Mouse (Mus musculus): ENCODE data around the gene Dph1.

The Dph1 gene

GRCm38 (mm10) chr11:75190905-75191441 lies at the start of gene Dph1:
Gene Dph1 (minus strand): TSS chr11:75191241.
- in situ Hi-C loops (cut with MboI) = loop anchor here (5.0 kb wide), 1 partner anchor 96 kb away; no protein-coding TSS in a partner anchor

GRCm38 (mm10) chr11:75240158-75240934 lies 49.3 kb upstream of the Dph1 start:
- in situ Hi-C loops (cut with MboI) = no loop called here

DNA sequence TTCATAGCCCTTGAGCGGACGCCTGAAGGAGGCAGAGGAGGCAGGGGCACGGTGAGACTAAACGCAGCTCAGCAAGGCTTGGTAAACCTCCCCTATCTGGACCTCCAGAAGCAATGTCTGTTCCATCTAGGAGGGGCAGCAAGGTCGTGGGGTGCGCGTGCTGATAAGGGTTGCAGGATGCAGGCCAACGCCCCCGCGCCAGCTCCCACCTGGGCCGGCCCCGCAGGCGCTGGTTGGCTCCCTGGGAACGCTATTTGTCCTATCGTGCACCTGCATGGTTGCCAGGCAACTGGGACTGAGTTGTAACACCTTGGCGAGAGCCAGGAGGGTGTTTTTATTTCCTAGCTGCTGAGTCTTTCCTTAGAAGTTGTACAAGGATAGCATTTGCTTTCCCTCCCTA lies 43.7 kb upstream of the Dph1 start:
- in situ Hi-C loops (cut with MboI) = no loop called here

DNA sequence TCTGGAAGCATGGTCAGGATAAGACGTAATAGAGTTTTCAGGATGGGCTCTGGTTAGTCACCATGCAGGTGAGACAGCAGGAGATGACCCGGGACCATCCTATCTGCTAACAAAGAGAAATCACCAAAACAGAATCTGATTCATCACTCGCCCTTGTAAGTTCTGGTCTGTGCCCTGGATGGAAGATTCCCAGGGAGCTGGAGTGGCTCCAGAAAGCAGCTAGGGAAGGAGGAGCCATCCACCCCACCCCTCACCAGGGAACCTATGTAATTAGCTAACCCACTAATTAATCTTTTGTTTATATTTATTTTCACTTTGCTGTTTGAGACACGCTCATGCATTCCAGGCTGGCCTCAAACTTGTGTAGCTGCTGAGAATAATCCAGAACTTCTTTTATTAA lies 41.4 kb upstream of the Dph1 start:
- in situ Hi-C loops (cut with MboI) = no loop called here

DNA sequence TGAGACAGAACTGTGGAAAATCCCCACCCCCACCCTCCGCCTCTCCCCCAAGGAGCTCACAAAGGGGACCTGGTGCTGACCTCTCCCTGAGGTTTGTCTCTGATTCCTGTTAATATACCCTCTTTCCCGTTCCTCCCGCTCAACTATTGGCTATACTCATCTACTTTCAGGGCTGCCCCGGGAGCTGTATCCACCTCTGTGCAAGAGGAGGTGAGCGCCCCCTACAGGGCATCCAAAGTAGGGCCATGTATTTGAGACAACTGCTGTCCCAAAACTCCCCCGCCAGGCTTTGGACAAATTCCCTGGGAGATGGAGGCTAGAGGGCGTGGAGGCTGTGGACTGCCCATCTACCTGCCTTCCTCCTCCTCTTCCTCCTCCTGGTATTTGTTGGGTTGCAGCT lies 40.7 kb upstream of the Dph1 start:
- in situ Hi-C loops (cut with MboI) = no loop called here

DNA sequence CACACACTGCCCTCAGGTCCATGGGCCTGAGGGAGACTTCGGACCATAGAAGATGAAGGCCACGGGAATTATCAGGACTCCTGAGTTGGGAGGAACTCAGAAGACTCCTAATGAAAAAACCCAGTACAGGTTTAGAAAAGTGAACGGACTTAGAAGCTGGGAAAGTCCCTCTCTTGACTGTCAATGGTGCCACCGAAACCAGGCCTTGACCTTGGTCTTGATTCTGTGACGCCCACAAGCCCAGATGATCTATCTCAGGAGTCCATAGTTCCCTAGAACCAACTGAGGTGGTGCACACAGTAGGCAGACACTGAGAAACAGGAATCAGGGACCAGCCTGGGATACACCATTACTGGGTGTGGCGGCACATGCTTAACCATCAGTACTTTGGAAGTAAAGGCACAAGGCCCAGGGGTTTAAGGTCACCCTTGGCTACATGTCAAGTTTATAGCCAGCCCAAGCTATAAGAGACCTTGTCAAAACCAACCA lies 39.3 kb upstream of the Dph1 start:
- in situ Hi-C loops (cut with MboI) = no loop called here

DNA sequence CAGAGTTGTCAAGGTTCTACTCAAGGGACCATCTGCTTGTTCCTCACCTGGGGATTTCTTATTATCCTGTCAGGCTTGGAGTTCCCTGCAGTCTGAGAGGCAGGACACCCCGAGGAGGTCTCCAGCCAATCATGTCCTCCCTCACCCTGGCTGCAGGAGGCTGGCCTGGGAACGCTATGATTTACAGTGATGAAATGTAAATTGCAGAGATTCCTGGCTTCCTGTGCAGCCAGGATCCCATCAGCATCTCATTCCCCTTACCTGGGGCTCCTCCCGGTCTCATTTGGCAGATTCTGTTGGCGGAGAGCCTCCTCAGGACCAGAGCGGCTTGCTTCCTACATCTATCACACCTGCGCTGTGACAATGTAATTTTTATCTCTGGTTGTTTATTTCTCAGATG lies 38.2 kb upstream of the Dph1 start:
- in situ Hi-C loops (cut with MboI) = no loop called here

DNA sequence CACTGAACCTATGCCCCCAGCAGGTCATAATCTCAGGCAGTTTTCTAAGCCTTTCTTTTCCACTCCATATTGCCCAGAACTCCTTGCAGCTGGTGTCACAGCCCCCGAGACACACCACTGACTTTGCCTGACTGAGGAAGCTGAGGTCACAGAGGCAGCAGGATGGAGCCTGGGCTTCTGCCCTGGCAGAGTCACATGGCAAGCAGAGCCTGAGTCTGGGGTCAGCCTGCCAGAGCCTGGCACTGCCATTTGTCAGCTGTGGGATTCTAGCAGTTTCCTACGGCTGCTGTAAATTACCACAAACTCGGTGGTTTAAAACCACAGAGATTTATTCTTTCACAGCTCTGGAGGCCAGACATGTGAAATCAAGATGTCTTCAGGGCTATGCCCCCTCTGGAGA lies 36.6 kb upstream of the Dph1 start:
- in situ Hi-C loops (cut with MboI) = no loop called here

DNA sequence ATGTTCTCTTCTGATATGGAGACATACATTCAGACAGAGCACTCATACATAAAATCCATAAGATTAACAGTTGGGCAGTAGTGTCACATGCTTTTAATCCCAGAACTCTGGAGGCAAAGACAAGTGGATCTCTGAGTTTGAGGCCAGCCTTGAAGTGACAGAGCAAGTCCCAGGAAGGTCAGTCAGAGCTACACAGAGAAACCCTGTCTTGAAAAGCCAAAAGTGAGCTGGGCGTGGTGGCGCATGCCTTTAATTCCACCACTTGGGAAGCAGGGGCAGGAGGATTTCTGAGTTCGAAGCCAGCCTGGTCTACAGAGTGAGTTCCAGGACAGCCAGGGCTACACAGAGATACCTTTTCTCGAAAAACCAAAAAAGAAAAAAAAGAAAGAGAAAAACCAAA lies 33.8 kb upstream of the Dph1 start:
- in situ Hi-C loops (cut with MboI) = no loop called here

DNA sequence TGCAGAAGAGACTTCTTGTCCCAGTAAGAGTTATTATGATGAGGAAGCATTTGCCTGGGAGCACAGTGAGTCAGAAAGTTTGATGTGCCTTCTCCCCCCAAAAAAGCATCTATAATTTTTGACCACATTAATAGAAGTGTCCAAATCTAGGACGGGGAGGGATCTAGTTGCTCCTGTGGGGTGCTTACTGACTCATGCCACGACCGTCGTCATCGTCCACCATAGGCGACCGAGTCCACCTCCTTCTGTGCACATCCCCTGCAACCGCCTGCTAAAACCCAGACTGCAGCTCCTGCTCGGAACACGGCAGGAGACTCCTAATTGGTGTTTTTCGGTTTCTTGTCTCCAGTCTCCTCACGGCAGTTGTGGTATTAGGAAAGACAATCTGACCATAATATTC lies 33.0 kb upstream of the Dph1 start:
- in situ Hi-C loops (cut with MboI) = no loop called here

DNA sequence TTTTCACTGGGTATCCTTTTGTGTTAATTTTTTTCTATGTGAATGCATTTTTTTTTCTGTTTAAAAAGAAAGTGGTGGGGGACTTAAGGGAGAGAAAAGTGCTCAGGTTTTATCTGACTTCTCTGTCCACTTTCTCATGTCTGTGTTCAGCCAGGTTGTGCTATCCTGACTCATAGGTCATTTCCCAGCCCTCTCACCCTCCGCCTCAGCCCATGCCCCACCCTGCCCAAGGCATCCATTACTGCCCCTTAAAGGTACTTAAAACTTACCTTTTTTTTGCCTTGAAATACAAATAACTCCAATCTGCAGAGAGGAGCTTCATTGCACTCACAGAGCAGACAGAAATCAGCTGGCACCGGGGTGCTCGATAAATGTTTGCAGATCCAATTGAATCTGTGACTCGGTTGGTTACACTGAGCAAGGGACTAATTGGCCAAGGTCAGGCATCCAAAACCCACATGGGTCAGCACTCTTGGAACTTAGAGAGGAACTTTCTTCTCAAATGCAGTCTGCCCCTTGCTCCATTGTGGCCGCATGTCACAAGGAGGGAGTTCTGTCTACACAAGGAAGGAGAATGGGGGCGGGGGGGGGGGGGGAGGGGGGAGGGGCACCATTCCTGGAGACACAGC lies 29.6 kb upstream of the Dph1 start:
- in situ Hi-C loops (cut with MboI) = no loop called here

DNA sequence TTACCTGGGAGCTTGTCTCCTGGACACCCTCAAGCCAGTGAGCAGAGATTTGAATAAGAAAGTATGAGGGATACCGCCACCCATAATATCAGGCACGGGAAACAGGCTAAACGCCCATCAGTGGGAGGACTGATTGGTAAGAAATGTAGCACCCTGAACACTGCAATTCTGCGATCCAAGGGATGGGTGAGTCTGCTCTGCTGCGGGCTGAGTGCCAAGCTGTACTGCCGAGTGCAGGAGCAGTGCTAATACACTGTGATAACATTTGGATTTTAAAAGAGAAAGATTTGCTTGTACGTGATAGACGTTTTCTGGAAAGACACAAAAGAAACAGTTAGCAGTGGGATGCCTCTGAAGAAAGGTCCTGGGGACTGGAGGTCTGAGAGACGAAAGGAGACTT lies 29.1 kb upstream of the Dph1 start:
- in situ Hi-C loops (cut with MboI) = no loop called here

DNA sequence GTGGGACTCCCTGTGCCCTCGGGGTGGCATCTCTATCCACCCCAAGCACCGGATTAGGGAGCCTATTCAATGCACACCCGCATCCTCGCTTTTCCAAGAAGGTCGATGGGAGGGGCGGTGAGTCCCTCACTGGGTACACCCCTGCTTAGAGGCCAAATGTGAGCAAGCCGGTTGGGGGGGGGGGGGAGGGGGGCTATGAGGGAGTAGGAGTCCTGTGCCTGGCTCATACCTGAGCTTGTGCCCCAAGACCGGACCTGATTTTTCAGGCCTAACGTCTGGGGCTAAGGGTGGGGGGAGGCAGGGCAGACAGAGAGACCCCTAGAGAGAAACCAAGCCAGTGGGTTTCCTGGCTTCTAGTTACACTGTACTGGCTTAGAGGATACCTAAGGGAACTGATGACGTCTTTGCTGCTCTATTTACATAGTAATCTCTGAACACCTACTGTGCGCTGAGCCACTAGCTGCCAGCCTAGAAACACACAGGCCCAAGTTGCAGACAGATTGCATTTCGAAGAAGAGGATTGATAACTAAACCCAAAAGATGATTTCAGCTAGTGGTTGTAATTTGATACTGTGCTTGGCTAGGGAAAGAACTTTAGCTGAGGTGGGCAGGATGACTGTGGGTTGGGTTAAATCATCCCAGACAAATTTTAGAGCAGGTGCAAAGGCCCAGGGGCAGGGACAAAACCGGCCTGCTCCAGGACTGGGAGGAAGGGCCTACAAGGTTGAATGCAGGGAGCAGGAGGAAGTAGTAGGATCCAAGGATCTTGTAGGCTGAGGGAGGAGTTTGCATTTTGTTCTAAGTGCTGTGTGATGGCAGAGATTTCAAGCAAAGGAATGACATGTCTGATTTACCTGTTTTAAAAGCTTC lies 23.3 kb upstream of the Dph1 start:
- in situ Hi-C loops (cut with MboI) = no loop called here

GRCm38 (mm10) chr11:75213372-75214080 lies 22.5 kb upstream of the Dph1 start:
- in situ Hi-C loops (cut with MboI) = no loop called here

DNA sequence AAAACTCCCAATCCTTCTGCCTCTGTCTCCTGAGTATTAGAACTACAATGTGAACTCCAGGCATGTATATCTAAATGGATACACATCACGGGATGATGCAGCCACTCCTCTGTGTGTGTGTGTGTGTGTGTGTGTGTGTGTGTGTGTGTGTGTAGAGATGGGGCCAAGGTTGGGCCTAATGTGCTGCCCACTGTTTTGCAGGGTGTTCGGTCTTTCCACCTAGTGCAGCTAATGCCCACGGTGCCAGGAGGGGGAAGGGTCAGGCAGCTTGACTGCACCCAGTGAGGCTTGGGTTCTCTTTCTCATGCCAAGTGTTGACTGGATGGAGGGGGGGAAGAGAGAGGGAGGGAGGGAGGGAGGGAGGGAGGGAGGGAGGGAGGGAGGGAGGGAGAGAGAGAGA lies 21.8 kb upstream of the Dph1 start:
- in situ Hi-C loops (cut with MboI) = no loop called here

DNA sequence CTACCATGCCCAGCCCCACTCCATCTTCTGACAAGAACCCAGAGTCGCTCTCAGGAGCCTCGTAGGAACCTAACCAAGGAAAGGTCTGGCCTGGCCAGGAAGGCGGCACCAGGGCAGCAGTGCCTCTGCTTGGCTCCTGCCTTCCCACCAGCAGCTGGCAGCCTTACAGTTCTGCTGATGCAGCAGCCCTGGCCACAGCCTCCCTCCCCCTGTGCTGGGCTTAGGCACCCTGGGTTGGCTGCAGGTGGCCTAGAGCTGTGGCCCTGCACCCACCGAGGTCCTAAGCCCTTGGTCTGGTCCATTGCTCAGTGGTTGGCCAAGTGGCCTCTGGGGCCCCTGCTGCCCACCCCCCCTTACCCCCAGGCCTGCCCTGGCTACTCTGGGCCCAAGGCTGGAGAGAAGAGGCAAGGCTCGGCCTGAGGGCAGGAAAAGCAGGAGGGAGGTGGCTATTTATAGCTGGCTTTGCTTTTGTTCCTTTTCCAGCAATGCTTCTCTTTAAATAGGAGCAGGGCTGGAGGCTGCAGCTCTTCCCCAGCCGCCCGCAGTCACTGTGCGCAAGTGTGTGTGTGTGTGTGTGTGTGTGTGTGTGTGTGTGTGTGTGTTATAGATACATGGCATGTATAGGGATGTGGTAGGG lies 21.1 kb upstream of the Dph1 start:
- in situ Hi-C loops (cut with MboI) = no loop called here

- in situ Hi-C loops (cut with MboI) = no loop called here
Observed at GRCm38 (mm10) chr11:75210755-75211154, 19.7 kb upstream of the Dph1 start.

GRCm38 (mm10) chr11:75210093-75210492 lies 19.1 kb upstream of the Dph1 start:
- in situ Hi-C loops (cut with MboI) = no loop called here

DNA sequence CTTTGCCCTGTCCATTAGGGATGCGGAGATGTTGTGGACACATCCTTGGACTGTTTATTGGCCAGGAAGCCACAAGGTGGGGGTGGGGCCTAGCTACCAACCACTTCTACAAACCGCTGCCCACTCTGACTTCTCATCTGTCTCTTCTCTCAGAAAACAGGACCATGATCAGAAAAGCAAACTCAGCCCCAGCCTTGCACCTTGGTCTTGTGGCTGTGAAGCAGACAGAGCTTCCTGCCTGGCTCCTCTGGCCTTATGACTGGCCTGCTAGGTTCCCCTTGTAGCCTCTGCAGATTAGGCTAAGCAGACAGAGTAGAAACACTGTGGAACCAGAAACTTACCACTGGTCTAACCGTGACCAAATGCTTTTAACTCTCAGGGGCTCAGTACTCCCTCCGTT lies 18.3 kb upstream of the Dph1 start:
- in situ Hi-C loops (cut with MboI) = no loop called here

DNA sequence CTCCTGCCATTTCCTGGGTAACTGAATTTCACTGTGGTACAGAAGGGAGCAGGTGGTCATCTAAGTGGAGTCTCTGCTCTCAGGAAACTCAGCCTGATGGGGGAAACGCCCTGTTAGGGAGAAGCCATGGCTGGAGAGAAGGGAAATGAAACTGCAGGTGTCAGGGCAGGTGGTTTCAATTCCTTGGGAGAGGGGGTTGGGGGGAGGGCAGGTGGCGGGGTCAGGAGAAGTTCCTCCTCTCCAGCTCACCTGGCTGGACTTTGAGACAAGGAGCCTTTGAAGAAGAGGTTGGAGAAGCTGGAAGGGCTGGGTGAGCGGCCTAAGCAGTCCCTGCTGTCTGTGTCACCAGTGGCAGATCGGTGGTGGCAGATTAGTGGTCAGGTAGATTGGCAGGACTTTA lies 15.3 kb upstream of the Dph1 start:
- in situ Hi-C loops (cut with MboI) = no loop called here

GRCm38 (mm10) chr11:75204472-75204871 lies 13.4 kb upstream of the Dph1 start:
- in situ Hi-C loops (cut with MboI) = no loop called here

All from mature B cell (primary cell).